Mouse (Mus musculus) heart, adult 9 months (tissue): ENCODE results near the gene Mtx2.
A peak's percentile ranks its signal among the peaks of the same experiment; 100 is the strongest.

Source experiments
- DNase-seq, 2 experiments: peaks; one replicate each; pipeline ENCODE4 v3.0.0; 2022; ENCODE audit warnings: low spot score in 2 of 2

Mtx2 gene

DNA sequence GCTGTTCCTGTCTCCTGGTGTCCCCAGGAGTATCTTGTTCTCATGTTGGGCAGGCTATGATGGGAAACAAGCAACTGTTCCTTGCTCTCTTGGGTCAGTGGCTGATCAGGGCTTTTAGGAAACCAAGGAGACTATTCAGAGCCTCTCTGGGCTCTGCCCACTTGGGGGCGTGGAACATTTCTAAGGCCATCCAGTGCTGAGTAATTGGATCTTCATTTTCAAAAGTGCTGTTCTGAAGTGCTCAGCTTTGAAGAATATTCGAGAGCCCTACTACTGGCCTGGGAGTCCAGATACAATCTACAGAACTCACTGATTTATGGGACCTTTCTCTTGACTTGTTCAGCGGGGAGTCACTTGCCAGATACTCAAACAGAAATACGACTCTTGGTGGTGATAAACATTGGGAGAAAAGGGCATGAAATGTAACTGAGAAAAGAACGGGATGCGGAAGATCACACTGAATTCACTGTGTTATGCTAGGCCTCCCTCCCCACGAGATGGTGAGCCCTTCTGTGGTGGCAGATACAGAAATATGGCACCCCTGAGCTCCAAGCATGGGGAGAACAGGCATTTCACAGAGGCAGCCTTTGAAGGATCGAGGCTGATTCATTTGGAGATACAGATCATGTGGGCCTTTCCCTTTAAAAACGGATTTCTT is 92.4 kb downstream of the Mtx2 start:
- DNase-seq: no peak

DNA sequence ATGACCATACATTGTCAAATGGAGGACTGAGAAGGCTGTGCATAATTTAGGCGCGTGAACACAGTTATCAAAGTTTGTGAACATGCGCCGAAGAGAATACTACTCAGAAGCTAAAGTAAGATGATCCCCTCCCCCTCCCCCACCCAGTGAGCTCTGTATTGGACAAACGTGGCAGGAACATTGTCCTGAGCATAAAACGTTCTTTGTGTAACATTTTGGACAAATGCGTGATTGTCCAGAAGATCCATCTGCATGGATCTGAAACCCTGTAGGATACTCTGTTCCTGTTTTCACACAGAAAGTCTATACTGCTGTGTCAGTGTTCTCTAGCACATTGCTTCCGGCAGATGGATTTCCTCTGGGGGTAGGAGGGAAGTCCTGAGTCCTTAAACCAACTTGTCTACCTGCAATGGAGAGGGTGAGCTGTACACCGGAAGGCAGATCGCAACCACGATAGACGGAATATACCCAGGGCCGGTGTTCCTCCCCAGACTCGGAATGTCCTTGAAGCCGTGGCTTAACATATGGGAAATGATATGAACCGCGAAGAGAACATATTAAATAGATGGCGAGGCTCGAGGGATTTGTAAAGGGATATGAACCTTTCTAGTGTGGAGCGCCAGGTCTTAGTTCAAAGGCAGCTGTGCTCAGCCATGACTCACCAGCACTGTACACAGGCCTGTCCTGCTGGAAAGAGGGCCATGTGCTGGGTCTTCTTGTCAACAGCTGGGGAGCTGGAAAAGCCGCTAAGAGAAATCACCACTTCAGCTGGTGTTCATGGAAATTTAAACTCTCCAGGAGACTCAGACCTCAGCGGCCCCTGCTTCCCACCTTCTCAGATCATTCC is 100.6 kb downstream of the Mtx2 start:
- peak in 1 of 2 experiments; percentile 5 for DNase-seq
